Mouse (Mus musculus): ENCODE results near the gene Pdxdc1.
"Not testable (repeated sequence)": the region's sequence is repeated elsewhere in the genome, so short reads cannot be mapped to it uniquely, and the experiment has no call there.

The Pdxdc1 gene

DNA sequence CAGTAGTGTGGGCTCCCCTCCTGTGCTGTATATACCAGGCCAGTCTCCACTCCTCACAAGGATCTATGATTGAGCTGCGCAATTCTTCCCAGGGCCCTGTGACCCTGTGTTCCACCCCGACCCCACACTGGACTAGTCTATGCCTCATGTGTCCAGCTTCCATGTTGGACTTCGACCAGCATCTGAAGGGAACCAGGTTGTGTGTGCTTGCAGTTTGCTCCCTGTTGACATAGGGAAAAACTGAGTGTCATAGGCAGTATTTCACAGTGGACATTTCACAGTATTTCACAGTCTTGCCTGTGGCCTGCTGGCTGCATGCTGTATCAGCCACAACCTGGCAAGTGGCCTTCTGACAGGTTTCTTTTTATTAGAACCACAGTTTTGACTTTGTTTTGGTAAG is 89.7 kb downstream of the Pdxdc1 start:
- no peak for DNase-seq (ENCODE audit: low spot score)

DNA sequence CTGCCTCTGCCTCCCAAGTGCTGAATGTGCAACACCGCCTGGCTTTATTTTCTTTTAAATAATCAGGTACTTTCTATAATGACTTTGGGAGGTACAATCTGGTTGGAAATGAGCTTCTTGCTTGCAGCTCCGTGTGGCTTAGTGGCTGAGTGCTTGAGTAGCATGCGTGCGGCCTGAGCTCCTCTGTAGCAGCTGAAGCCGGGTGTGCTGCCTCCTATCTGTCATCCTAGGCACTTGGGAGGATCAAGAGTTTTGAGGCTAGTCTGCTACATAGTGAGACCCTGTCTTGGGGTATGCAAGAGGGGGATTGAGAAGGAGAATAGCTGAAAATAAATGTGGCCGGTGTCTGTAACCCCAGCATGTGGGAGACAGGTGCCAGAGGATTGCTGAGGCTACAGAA is 90.8 kb downstream of the Pdxdc1 start:
- no peak for DNase-seq (ENCODE audit: low spot score)

DNA sequence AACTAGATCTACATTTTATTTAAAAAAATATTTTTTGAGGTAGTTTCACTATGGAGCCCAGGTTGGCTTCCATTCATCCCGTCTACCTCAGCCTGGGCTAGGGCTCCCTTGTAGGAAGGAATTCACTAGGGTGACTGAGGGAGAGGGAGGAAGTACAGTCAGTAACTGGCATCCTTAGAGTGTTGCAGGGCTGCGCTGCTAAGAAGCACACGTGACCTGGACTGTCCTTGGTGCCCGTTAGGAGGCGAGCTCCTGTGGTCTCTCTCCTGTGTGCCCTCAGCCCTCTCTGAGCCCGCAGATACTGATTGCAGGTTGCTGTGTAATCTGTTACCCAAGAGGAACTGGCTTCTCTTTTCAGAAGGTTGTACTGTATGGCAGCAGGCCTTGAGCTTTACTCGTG is 94.5 kb downstream of the Pdxdc1 start:
- no peak for DNase-seq (ENCODE audit: low spot score)

DNA sequence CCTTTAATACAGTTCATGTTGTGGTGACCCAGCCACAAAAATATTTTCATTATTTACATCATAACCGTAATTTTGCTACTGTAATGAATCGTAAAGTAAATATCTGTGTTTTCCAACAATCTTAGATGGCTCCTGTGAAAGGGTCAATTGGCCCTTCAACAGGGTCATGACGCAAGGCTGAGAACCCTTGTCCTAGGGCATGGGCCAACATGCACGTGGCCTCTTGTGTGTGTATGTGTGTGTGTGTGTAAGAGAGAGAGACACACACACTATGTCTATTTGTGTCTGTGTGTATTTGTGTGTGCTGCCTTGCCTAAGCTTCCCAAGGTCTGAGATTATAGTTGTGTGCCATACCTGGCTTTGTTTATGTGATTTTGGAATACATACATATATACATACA is 95.3 kb downstream of the Pdxdc1 start:
- no peak for DNase-seq (ENCODE audit: low spot score)

DNA sequence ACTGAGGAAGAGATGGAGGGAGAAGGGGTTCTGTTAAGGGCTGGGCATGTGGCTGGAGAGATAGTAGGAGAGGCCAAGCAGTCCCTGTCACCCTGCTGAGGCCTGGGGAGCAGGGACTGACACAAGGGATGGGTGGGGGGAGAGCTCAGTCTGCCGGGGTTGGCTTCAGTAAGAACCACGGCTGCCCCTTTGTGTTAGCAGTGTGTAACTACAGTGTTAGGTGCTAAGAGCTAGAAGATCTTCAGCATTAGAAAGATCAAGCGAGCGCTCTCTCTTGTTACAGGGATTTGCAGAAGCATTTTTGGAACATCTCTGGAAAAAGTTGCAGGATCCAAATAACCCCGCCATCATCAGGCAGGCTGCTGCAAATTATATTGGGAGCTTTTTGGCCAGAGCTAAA is 98.3 kb downstream of the Pdxdc1 start:
- no peak for DNase-seq (ENCODE audit: low spot score)

DNA sequence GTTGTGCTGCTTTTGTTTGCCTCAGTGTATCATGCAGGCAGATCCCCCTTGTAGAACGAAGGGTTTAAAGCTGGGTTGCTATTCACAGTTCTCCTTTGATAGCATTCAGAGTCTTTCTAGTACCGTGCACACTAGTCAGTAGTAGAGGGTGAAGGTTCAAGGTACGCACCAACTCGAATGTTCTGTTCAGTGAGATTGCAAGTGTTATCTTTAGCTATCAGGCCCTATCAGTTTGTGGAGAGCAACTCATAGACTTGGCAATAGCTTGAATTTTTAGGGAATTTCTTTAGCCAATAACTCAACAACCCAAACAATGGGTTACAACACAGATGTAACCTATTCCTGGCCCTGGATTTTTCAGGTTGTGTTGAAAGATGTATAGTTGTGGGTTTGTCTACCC is 101.7 kb downstream of the Pdxdc1 start:
- DNase-seq (ENCODE audit: low spot score): no peak

DNA sequence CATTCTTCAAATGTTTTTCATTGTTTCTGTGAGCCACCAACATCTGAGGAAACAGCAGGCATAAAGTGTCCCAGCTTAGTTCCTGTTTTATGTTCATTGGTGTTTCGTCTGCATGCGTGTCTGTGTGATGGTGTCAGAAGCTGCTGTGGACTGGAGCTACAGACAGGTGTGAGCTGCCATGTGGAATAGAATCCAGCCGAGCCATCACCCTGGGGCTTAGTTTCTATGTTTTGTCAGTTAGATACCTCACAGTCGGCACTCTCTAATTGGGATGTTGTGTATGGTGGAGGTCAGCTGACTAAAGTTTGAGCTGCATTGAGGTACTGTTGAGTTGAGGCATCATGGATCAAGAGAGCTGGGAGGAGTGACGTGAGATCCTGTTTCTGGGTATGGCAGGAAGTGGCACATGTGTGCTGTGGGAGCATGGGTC is 106.2 kb downstream of the Pdxdc1 start:
- DNase-seq (ENCODE audit: low spot score): no peak

DNA sequence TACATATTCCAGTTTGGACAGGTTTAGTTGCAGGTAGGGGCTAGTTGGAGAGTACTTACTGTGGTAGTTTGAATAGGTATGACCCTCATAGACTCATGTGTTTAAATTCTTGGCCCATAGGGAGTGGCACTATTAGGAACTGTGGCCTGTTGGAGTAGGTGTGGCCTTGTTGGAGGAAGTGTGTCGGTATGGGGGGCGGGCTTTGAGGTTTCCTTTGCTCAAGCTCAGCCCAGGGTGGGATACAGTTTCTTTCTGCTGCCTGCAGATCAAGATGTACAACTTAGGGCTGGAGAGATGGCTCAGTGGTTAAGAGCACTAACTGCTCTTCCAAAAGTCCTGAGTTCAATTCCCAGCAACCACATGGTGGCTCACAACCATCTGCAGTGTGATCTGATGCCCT is 109.5 kb downstream of the Pdxdc1 start:
- not testable (repeated sequence) for DNase-seq (ENCODE audit: low spot score)

DNA sequence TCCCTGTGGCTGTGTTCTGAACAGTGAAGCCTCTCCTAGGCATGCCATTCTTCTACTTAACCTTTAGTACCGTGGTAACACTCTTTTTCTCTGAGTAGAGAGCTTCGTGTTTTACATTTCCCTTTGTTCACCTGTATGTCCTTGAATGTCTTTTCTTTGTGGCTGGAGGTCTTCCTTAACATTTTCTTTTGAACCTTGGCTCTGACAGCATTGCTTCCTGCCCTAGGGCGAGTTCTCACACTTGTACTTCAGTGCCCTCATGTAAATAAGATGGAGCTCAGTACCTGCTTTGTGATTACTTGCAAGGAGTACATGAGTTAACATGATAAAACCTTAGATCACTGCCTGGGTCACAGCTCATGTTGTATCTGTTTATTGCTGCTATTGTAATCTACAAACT is 117.0 kb downstream of the Pdxdc1 start:
- DNase-seq (ENCODE audit: low spot score): no peak
